Mouse (Mus musculus) bone marrow macrophage, adult 2 months (primary cell): ENCODE data around the gene Slc37a3.

Experiments used
- CTCF ChIP-seq: IDR thresholded peaks from 2 replicates; pipeline ENCODE4 v1.5.1; 2012; ENCODE audit warnings: low read depth, mild to moderate bottlenecking, low read length, moderate library complexity
- POLR2A ChIP-seq: IDR thresholded peaks from 2 replicates; pipeline ENCODE4 v1.6.1; 2012; ENCODE audit warnings: mild to moderate bottlenecking, low read depth, low read length, borderline replicate concordance

GRCm38 (mm10) chr6:39284836-39285235 lies 92.6 kb downstream of the Slc37a3 start:
- TF ChIP-seq POLR2A (no peak), CTCF (no peak)
